Mouse (Mus musculus) cerebellum, postnatal 10 days (tissue): Measurements from ENCODE around the gene Tiam1.
A peak's percentile ranks its signal among the peaks of the same experiment; 100 is the strongest.

Source experiments
- DNase-seq, 2 experiments: peaks; one replicate each; pipeline ENCODE4 v3.0.0; 2021; ENCODE audit warnings: mixed read lengths in 2 of 2

Gene Tiam1

GRCm38 (mm10) chr16:89872011-89872942, 271.3 kb downstream of the Tiam1 start:
- no peak for DNase-seq

GRCm38 (mm10) chr16:89871382-89871781, 272.2 kb downstream of the Tiam1 start:
- DNase-seq: no peak

GRCm38 (mm10) chr16:89870059-89870458, 273.5 kb downstream of the Tiam1 start:
- DNase-seq: no peak

- no peak for DNase-seq
These were observed 275.1 kb downstream of the Tiam1 start for GRCm38 (mm10) chr16:89868502-89868901.

GRCm38 (mm10) chr16:89867212-89867829, 276.2 kb downstream of the Tiam1 start:
- DNase-seq: peak; percentile 65 to 66

GRCm38 (mm10) chr16:89865136-89865535, 278.4 kb downstream of the Tiam1 start:
- no peak for DNase-seq

GRCm38 (mm10) chr16:89864710-89865109, 278.9 kb downstream of the Tiam1 start:
- DNase-seq: no peak

- no peak for DNase-seq
These were observed 280.3 kb downstream of the Tiam1 start for GRCm38 (mm10) chr16:89863264-89863663.

- no peak for DNase-seq
These were observed 282.0 kb downstream of the Tiam1 start for GRCm38 (mm10) chr16:89861531-89861930.

- DNase-seq: peak in 1 of 2 experiments; percentile 35
These were observed 282.9 kb downstream of the Tiam1 start for GRCm38 (mm10) chr16:89860708-89861107.

GRCm38 (mm10) chr16:89857666-89858065, 285.9 kb downstream of the Tiam1 start:
- DNase-seq: no peak

- peak in 1 of 2 experiments; percentile 37 for DNase-seq
These were observed 288.8 kb downstream of the Tiam1 start for GRCm38 (mm10) chr16:89854731-89855130.

GRCm38 (mm10) chr16:89851333-89851732, 292.2 kb downstream of the Tiam1 start:
- no peak for DNase-seq

- no peak for DNase-seq
These were observed 294.6 kb downstream of the Tiam1 start for GRCm38 (mm10) chr16:89848651-89849597.

- DNase-seq: no peak
These were observed 295.4 kb downstream of the Tiam1 start for GRCm38 (mm10) chr16:89848179-89848578.

GRCm38 (mm10) chr16:89845461-89845860, 298.1 kb downstream of the Tiam1 start:
- no peak for DNase-seq

- peak; percentile 80 to 84 for DNase-seq
These were observed 299.0 kb downstream of the Tiam1 start for GRCm38 (mm10) chr16:89844580-89844979.

- no peak for DNase-seq
These were observed 301.7 kb downstream of the Tiam1 start for GRCm38 (mm10) chr16:89841894-89842293.

- DNase-seq: no peak
These were observed 303.2 kb downstream of the Tiam1 start for GRCm38 (mm10) chr16:89840361-89840760.

- DNase-seq: no peak
These were observed 303.7 kb downstream of the Tiam1 start for GRCm38 (mm10) chr16:89839829-89840228.

GRCm38 (mm10) chr16:89837096-89837495, 306.5 kb downstream of the Tiam1 start:
- no peak for DNase-seq

GRCm38 (mm10) chr16:89835551-89835950, 308.0 kb downstream of the Tiam1 start:
- no peak for DNase-seq

- DNase-seq: no peak
These were observed 310.6 kb downstream of the Tiam1 start for GRCm38 (mm10) chr16:89833011-89833410.
